Mouse (Mus musculus): ENCODE results near the gene Rasgrf2.

The Rasgrf2 gene

GRCm38 (mm10) chr13:92073111-92073510 is 58.3 kb downstream of the Rasgrf2 start:
- TF ChIP-seq GATA4 (IDR thresholded peaks at IDR 0.05; ENCODE audit: insufficient replicate concordance, low read length), result no peak

DNA sequence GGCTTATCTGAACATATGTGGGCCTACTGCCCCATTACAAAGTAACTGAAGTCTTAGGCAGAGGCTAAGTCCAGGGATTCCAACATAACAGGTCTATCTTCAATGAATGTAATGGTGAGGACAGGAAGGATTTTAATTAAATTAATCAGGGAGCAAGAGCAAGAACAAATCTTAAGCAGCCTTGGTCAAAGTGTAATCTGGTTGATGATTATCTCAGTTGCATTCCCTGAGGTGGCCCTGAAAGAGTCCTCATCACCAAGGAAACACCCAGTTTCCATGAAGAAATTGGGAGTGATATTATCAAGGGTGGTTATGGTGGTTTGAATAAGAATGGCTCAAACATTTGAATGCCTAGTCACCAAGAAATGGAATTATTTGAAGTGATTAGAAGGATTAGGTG is 62.8 kb downstream of the Rasgrf2 start:
- no peak for TF ChIP-seq GATA4 (IDR thresholded peaks at IDR 0.05; ENCODE audit: insufficient replicate concordance, low read length)

DNA sequence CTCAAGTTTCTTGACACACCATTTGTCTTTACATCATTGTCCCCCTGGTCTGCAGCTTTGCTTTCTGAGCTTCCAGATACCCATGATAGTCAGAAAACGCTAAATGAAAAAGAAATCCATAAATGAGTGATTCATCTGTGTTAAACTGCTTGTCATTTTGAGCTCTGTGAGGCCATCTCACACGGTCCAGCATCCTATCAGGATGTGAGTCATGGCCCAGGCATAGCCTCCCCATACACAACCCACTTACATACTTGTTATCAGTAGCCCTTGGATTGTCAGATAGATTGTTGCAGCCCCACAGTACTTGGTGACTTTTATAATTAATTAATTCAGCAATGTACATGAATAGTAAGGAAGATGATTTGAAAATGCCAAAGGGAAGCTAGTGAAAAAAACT is 63.6 kb downstream of the Rasgrf2 start:
- no peak for TF ChIP-seq GATA4 (IDR thresholded peaks at IDR 0.05; ENCODE audit: insufficient replicate concordance, low read length)

DNA sequence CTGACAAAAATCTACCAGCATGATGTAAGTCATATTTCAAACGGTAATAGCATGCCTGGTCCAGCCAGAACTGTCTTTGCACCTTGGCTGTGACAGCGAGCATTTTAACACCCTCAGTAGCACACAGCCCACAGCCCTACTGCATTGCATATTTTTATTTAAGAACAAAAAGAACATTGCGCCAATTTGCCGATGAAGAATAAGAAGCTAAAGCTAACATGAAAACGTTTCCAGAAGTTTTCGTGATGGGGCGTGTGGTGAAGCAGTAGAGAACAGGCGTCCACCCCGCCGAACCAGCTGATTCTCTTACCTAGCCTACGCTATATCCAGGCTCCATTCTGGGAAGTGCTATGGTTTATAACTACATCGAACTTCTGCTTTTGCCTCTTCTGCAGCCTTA is 77.7 kb downstream of the Rasgrf2 start:
- no peak for TF ChIP-seq GATA4 (IDR thresholded peaks at IDR 0.05; ENCODE audit: insufficient replicate concordance, low read length)

- no peak for TF ChIP-seq GATA4 (IDR thresholded peaks at IDR 0.05; ENCODE audit: insufficient replicate concordance, low read length)
These were observed 78.5 kb downstream of the Rasgrf2 start for GRCm38 (mm10) chr13:92053001-92053400.

GRCm38 (mm10) chr13:92051216-92051615 is 80.2 kb downstream of the Rasgrf2 start:
- TF ChIP-seq GATA4 (IDR thresholded peaks at IDR 0.05; ENCODE audit: insufficient replicate concordance, low read length), result no peak

DNA sequence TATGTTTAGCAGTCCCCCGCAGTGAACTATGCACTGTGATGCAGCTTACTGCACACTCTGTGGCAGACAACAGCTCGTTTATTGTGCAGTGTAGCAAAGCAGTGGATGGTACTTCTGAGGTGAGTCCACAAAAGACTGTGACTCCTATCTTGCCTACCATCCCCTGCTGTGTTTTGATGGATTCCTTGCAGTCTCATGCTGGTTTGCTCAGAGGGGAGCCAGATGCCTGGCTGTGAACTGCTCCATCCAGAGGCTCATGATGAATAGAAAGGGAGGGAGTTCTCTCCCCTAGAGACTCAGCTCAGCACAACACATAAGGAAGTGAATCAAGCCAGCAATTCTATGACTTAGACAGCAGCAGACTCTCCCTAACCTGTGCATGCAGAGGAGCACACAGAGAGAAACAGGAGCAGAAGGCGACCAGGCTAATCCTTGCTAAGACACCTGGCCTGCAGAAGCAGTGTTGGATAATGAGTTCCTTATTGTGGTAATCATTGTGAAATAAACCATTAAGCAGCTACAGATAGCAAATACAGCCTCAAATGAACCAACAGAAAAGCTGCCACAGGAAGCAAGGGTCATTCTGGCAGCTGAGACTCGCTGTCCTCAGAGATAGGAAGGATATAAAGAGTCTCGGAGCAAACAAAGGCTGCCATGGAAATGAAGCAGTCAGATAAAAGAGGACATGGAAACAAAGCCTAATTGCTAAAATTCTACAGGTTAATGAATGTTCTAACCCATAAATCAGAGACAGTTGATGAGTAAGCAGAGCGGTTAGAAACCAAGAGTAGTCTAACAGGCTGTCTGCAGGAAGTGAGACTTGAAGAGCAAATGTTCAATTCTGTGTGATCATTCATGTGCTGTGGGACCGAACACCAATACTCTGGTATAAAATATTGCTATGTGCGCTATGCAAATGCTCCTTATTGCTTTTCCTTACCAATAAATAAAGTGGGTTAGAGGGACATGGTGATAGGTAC is 89.6 kb downstream of the Rasgrf2 start:
- TF ChIP-seq GATA4 (IDR thresholded peaks at IDR 0.05; ENCODE audit: insufficient replicate concordance, low read length), result peak; percentile 74; the same call in 1 of the 2 replicates

GRCm38 (mm10) chr13:92030364-92031057 is 100.9 kb downstream of the Rasgrf2 start:
- TF ChIP-seq GATA4 (IDR thresholded peaks at IDR 0.05; ENCODE audit: insufficient replicate concordance, low read length), result no peak

- no peak for TF ChIP-seq GATA4 (IDR thresholded peaks at IDR 0.05; ENCODE audit: insufficient replicate concordance, low read length)
These were observed 101.8 kb downstream of the Rasgrf2 start for GRCm38 (mm10) chr13:92029666-92030065.

- TF ChIP-seq GATA4 (IDR thresholded peaks at IDR 0.05; ENCODE audit: insufficient replicate concordance, low read length), result no peak
These were observed 103.5 kb downstream of the Rasgrf2 start for GRCm38 (mm10) chr13:92027951-92028350.

DNA sequence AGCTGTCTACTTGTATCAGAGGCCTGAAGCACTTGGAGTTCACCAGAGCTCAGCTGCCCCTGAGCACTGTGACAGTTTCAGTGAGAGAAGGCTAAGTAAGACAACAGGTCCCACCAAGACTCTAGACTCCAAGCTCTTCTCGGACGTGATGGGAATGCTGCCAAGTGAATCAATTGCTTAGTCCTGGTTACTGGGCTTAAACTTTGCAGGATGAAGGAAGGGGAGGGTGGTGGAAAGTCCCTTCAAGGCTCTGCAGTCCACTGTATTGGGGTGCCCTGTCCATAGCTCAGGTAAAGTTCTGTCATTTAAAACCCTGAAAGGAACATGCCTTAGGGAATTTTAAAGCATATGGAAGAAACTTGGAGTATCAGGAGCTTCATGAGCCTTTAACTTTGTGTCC is 104.8 kb downstream of the Rasgrf2 start:
- no peak for TF ChIP-seq GATA4 (IDR thresholded peaks at IDR 0.05; ENCODE audit: insufficient replicate concordance, low read length)

- no peak for TF ChIP-seq GATA4 (IDR thresholded peaks at IDR 0.05; ENCODE audit: insufficient replicate concordance, low read length)
These were observed 106.3 kb downstream of the Rasgrf2 start for GRCm38 (mm10) chr13:92025124-92025523.

- no peak for TF ChIP-seq GATA4 (IDR thresholded peaks at IDR 0.05; ENCODE audit: insufficient replicate concordance, low read length)
These were observed 109.3 kb downstream of the Rasgrf2 start for GRCm38 (mm10) chr13:92022202-92022601.

GRCm38 (mm10) chr13:91996929-91997328 is 134.5 kb downstream of the Rasgrf2 start:
- TF ChIP-seq GATA4 (IDR thresholded peaks at IDR 0.05; ENCODE audit: insufficient replicate concordance, low read length), result no peak

- TF ChIP-seq GATA4 (IDR thresholded peaks at IDR 0.05; ENCODE audit: insufficient replicate concordance, low read length), result no peak
These were observed 140.0 kb downstream of the Rasgrf2 start for GRCm38 (mm10) chr13:91991412-91991811.

DNA sequence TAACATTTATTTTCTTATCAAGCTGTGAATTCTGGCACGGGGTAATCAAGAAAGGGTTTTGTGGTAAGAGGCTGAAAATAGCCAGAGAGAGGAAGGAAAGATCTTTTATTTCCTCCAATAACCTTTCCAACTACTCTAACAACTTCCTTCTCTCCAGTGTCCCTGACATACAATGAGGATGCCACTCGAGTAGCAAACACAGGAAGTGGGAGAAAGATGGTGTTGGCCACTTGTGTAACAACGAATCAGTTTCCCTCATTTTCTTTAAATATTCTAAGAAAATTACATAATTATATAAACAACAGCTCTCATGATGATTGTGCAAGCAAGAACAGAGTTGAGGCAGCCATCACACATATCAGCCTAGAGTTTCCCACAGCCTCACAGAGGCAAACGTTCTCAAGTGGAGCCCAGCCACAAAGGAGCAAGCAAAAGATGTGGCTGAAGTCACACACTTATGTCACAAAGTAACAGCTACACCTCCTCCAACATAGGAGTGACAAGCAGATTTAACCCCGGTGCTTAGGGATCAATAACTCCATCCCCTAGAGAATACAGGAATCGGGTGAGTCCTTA is 140.7 kb downstream of the Rasgrf2 start:
- TF ChIP-seq GATA4 (IDR thresholded peaks at IDR 0.05; ENCODE audit: insufficient replicate concordance, low read length), result no peak

Data from liver, adult (tissue).